Mouse (Mus musculus) adrenal gland, postnatal 4 days (tissue): ENCODE measurements at regions not wholly inside any gene's neighbourhood (a gene's known extent, or its start where the extent isn't known, plus 50 kb on each side); places are given as distances from the start of the nearest gene placed in this dataset.

ENCODE experiments used
- DNase-seq, 2 experiments: peaks; one replicate each; pipeline ENCODE4 v3.0.0; 2021 to 2022; ENCODE audit warnings: low spot score in 2 of 2, mixed read lengths in 2 of 2

- DNase-seq = no peak
Measured at GRCm38 (mm10) chr5:74773558-74774429, 71.1 kb upstream of the Lnx1 start.

- no peak for DNase-seq
Measured at GRCm38 (mm10) chr5:74771121-74771520, 68.4 kb upstream of the Lnx1 start.

- no peak for DNase-seq
Measured at GRCm38 (mm10) chr5:74769023-74769422, 66.3 kb upstream of the Lnx1 start.

GRCm38 (mm10) chr5:74767993-74768392 is 65.3 kb upstream of the Lnx1 start:
- DNase-seq = no peak

DNA sequence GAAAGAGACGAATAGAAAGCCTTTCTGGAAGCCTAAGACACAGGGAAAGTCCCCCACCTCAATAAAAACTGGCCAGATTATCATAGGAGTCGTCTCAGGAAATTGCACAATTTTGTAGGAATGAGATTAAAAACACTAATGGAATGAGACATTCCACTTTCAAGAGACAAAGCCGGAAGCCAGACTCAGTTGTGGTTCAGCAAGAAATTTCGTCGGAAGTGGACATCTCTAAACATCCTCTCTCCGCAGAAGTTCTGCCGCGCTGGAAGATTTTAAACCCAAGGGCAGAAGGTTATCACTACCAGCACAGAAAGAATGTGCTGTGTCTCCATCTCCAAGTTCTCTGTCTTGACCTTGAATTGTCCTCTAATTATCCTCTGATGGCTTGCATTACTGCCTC is 63.5 kb upstream of the Lnx1 start:
- no peak for DNase-seq

GRCm38 (mm10) chr5:74765061-74765767 is 62.5 kb upstream of the Lnx1 start:
- no peak for DNase-seq

DNA sequence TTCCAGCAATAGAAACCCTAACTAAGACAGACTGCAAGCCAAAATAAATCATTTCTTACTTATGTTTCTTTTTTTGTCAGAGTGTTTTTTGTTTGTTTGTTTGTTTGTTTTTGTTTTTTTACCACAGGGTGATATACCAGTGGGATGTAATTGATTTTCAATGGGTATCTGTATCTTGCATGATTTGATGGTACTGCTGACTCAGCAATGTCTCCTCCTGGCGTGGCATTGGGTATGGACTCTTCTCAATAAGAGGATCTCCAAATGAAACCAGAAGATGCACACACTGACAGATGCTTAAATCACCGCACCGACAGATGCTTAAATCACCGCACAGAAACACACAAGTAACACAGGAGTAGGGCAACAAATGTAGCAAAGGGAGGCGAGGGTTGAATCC is 54.8 kb upstream of the Lnx1 start:
- no peak for DNase-seq

GRCm38 (mm10) chr5:74752961-74753360 is 50.2 kb upstream of the Lnx1 start:
- no peak for DNase-seq
